Mouse (Mus musculus): Measurements from ENCODE around the gene Dus2.
"Not testable (repeated sequence)": the region's sequence is repeated elsewhere in the genome, so short reads cannot be mapped to it uniquely, and the experiment has no call there.

The Dus2 gene

GRCm38 (mm10) chr8:105990856-105991387 is at the start of gene Dus2:
Gene Dus2, plus strand, starts transcription at chr8:105991337.
- peak in 1 of 2 experiments; percentile 42 for DNase-seq (ENCODE audit: low spot score in 2 of 2)

GRCm38 (mm10) chr8:105942026-105942425 is 49.1 kb upstream of the Dus2 start:
- no peak for DNase-seq (ENCODE audit: low spot score in 2 of 2)

GRCm38 (mm10) chr8:105942542-105942941 is 48.6 kb upstream of the Dus2 start:
- no peak for DNase-seq (ENCODE audit: low spot score in 2 of 2)

- DNase-seq (ENCODE audit: low spot score in 2 of 2): no peak
Observed at GRCm38 (mm10) chr8:105943321-105943739, 47.8 kb upstream of the Dus2 start, which contains the start of gene Lcat. Gene Lcat, minus strand, starts transcription at chr8:105943382.

- peak in 1 of 2 experiments; percentile 60 for DNase-seq (ENCODE audit: low spot score in 2 of 2)
Observed at GRCm38 (mm10) chr8:105949350-105949749, 41.8 kb upstream of the Dus2 start.

- DNase-seq (ENCODE audit: low spot score in 2 of 2): peak in 1 of 2 experiments; percentile 43
Observed at GRCm38 (mm10) chr8:105951057-105951659, 40.0 kb upstream of the Dus2 start.

GRCm38 (mm10) chr8:105956556-105956955 is 34.6 kb upstream of the Dus2 start:
- DNase-seq (ENCODE audit: low spot score in 2 of 2): no peak

- DNase-seq (ENCODE audit: low spot score in 2 of 2): no peak
Observed at GRCm38 (mm10) chr8:105957813-105958212, 33.3 kb upstream of the Dus2 start.

GRCm38 (mm10) chr8:105959350-105959749 is 31.8 kb upstream of the Dus2 start:
- no peak for DNase-seq (ENCODE audit: low spot score in 2 of 2)

GRCm38 (mm10) chr8:105961101-105961500 is 30.0 kb upstream of the Dus2 start:
- DNase-seq (ENCODE audit: low spot score in 2 of 2): no peak

GRCm38 (mm10) chr8:105961536-105961935 is 29.6 kb upstream of the Dus2 start:
- DNase-seq (ENCODE audit: low spot score in 2 of 2): no peak

GRCm38 (mm10) chr8:105964506-105965265 is 26.5 kb upstream of the Dus2 start:
- no peak for DNase-seq (ENCODE audit: low spot score in 2 of 2)

- no peak for DNase-seq (ENCODE audit: low spot score in 2 of 2)
Observed at GRCm38 (mm10) chr8:105965266-105965904, 25.8 kb upstream of the Dus2 start.

GRCm38 (mm10) chr8:105965905-105966341 is 25.2 kb upstream of the Dus2 start, which contains the start of gene Slc12a4:
Gene Slc12a4, minus strand, starts transcription at chr8:105966097.
- DNase-seq (ENCODE audit: low spot score in 2 of 2): no peak

GRCm38 (mm10) chr8:105966692-105967311 is 24.3 kb upstream of the Dus2 start:
- no peak for DNase-seq (ENCODE audit: low spot score in 2 of 2)

GRCm38 (mm10) chr8:105969367-105969766 is 21.8 kb upstream of the Dus2 start:
- no peak for DNase-seq (ENCODE audit: low spot score in 2 of 2)

GRCm38 (mm10) chr8:105971019-105971720 is 20.0 kb upstream of the Dus2 start:
- no peak for DNase-seq (ENCODE audit: low spot score in 2 of 2)

GRCm38 (mm10) chr8:105975363-105975762 is 15.8 kb upstream of the Dus2 start:
- DNase-seq (ENCODE audit: low spot score in 2 of 2): no peak

- DNase-seq (ENCODE audit: low spot score in 2 of 2): no peak
Observed at GRCm38 (mm10) chr8:105979325-105979724, 11.8 kb upstream of the Dus2 start, which contains the start of gene Dpep3. Gene Dpep3, minus strand, starts transcription at chr8:105979429.

- no peak for DNase-seq (ENCODE audit: low spot score in 2 of 2)
Observed at GRCm38 (mm10) chr8:105981146-105981545, 10.0 kb upstream of the Dus2 start.

GRCm38 (mm10) chr8:105983406-105983805 is 7.7 kb upstream of the Dus2 start:
- DNase-seq (ENCODE audit: low spot score in 2 of 2): not testable (repeated sequence)

Data from frontal cortex, postnatal 14 days (tissue).